Mouse (Mus musculus) CH12.LX (cell line): Measurements from ENCODE around the gene Rora.

Experiments used
- CHD1 ChIP-seq: IDR thresholded peaks from 2 replicates; pipeline ENCODE4 v1.6.1; 2012; ENCODE audit warnings: low read depth, low read length, improper control_type of control experiment, inconsistent platforms
- CTCF ChIP-seq, 2 experiments: IDR thresholded peaks in 1 of 2; conservative IDR thresholded peaks in 1 of 2; 2 replicates each; pipeline ENCODE4 v1.5.1; 2011 to 2012; ENCODE audit warnings: low read depth in 2 of 2, low read length in 2 of 2, improper control_type of control experiment in 1 of 2, inconsistent platforms in 1 of 2, mild to moderate bottlenecking in 1 of 2, moderate library complexity in 1 of 2
- EP300 ChIP-seq: IDR thresholded peaks from 2 replicates; pipeline ENCODE4 v1.6.1; 2011; ENCODE audit warnings: low read length, improper control_type of control experiment
- GABPA ChIP-seq: IDR thresholded peaks from 2 replicates; pipeline ENCODE4 v1.6.1; 2012; ENCODE audit warnings: low read depth, low read length, improper control_type of control experiment, inconsistent platforms; ENCODE audit not compliant: insufficient replicate concordance
- MAX ChIP-seq: IDR thresholded peaks from 2 replicates; pipeline ENCODE4 v1.6.1; 2011; ENCODE audit warnings: low read length, improper control_type of control experiment
- NELFE ChIP-seq: IDR thresholded peaks from 2 replicates; pipeline ENCODE4 v1.6.1; 2011; ENCODE audit warnings: low read depth, low read length, improper control_type of control experiment
- POLR2A ChIP-seq: IDR thresholded peaks from 2 replicates; pipeline ENCODE4 v1.6.1; 2011; ENCODE audit warnings: low read depth, mild to moderate bottlenecking, improper control_type of control experiment, low read length
- SMC3 ChIP-seq: IDR thresholded peaks from 2 replicates; pipeline ENCODE4 v1.6.1; 2011; ENCODE audit warnings: low read depth, low read length, improper control_type of control experiment
- TCF12 ChIP-seq: IDR thresholded peaks from 2 replicates; pipeline ENCODE4 v1.6.1; 2014; ENCODE audit warnings: low read depth, mild to moderate bottlenecking, inconsistent platforms, low read length, improper control_type of control experiment
- USF2 ChIP-seq: conservative IDR thresholded peaks from 2 replicates; pipeline ENCODE4 v1.6.1; 2011; ENCODE audit warnings: low read depth, low read length, improper control_type of control experiment
- ZMIZ1 ChIP-seq: IDR thresholded peaks from 2 replicates; pipeline ENCODE4 v1.6.1; 2012; ENCODE audit warnings: low read depth, mild to moderate bottlenecking, inconsistent platforms, low read length, improper control_type of control experiment
- ZNF384 ChIP-seq: IDR thresholded peaks from 2 replicates; pipeline ENCODE4 v1.6.1; 2012; ENCODE audit warnings: low read depth, low read length, improper control_type of control experiment, inconsistent platforms

- TF ChIP-seq CHD1 (no peak), CTCF (conservative IDR thresholded peaks at IDR 0.05 in 1 of 2, IDR thresholded peaks at IDR 0.05 in 1 of 2; ENCODE audit: low read depth in 2 of 2, low read length in 2 of 2) (no peak), MAX (no peak), ZNF384 (no peak), POLR2A (no peak), USF2 (no peak), ZMIZ1 (no peak), SMC3 (no peak), NELFE (no peak), TCF12 (no peak), EP300 (no peak), GABPA (no peak)
Measured at GRCm38 (mm10) chr9:68685562-68685961, 32.0 kb downstream of the Rora start.
